Mouse (Mus musculus): Measurements from ENCODE around the gene Hmg20b. TPM values are rescaled to one million over a fixed set of nuclear protein-coding genes. Genes with fewer than 3 reads are reported as not detected.

The Hmg20b gene
- polyA plus RNA-seq, 2 experiments: 92.9 to 135 TPM

DNA sequence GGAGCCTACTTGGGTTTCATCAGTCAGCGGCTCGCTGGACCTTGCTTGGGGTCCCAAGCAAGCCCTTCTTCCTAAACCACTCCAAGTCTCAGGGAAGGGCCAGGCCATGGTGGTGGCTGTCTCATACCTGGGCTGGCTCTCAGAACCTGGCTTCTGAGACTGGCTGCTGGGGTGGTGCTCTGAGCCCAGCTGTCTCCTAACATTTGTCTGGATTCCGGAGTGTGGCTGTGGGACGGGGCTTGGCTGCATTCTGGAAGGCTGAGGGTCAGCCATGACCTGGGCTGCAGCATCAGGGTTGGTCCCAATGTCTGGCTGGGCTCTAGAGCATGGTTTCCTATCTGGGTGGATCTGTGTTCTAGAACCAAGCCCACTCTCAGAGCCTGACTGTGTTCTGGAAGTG lies 13.7 kb downstream of the Hmg20b start:
- ATAC-seq (ENCODE audit: low FRiP score, low read depth) (no peak), DNase-seq (ENCODE audit: low spot score) (no peak)
- H3K27ac ChIP-seq (replicated peaks; ENCODE audit: low read depth, low read length): peak overlapping the region; percentile 86
- no peak overlapping the region for H3K4me3 ChIP-seq (replicated peaks; ENCODE audit: low read length)
- 95% methylated on average over 4 of the region's 4 CpGs for WGBS
- H3K4me1 ChIP-seq (ENCODE audit: control insufficient read depth, insufficient read depth, low read length): peaks cover 19% of the 10 kb centered on the region
- no peak for TF ChIP-seq POLR2A (IDR thresholded peaks at IDR 0.05; ENCODE audit: borderline replicate concordance, extremely low read depth, insufficient read depth, insufficient read length)
- H3K9me3 ChIP-seq (ENCODE audit: control insufficient read depth, low read length): no peaks in the 10 kb centered on the region
- no peak overlapping the region for H3K4me2 ChIP-seq (replicated peaks; ENCODE audit: low read depth, low read length, severe bottlenecking)
- peaks cover 19% of the 10 kb centered on the region; the same call in 1 of the 2 replicates for H3K27me3 ChIP-seq (ENCODE audit: control insufficient read depth, insufficient read depth, low read length)
- H3K9ac ChIP-seq (ENCODE audit: low read depth, low read length, severe bottlenecking): no peak overlapping the region
- H3K36me3 ChIP-seq (ENCODE audit: control insufficient read depth, insufficient read depth, low read length): no peaks in the 10 kb centered on the region

DNA sequence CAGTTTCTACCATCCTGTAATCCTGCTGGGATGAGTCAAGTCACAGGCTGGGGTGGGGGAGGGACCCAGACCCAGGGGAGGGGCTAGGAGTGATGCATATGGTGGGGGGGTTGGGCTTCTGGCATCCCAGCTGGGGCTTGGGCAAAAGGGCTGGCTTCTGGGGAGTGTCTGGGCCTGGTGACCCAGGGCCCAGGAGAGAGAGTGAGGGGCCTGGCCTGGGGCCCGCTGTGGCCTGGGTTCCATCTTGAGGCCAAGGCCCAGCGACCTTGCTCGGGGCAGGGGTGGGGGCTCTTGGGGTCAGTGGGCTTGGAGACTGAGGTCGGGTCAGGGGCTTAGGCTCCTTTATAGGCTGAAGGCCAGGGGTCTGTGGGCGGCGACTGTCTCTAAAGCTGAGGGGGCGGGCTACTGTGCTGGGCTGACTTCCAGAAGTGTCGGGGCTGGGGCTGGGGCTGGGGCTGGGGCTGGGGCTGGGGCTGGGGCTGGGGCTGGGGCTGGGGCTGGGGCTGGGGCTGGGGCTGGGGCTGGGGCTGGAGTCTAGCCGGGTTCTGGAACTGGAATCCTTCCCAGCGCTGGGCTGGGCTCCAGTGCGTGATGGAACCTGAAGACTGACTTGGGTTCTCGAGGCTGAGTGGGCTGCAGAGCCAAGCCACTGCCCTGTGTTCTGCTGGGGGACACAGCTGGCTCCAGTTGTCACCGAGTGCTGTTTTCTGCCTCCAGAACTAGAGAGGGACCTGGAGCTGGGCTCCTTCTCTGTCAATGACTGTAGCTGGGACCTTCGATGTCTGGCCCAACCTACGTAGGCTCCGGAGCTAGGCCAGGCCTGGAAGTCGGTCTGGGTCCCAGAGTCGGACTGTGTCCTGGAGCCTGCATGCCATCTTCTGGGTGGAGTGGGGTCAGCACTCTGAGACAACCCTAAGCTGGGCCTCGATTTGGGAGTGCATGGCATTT lies 14.6 kb downstream of the Hmg20b start:
- ATAC-seq (ENCODE audit: low FRiP score, low read depth): peak; percentile 51

DNA sequence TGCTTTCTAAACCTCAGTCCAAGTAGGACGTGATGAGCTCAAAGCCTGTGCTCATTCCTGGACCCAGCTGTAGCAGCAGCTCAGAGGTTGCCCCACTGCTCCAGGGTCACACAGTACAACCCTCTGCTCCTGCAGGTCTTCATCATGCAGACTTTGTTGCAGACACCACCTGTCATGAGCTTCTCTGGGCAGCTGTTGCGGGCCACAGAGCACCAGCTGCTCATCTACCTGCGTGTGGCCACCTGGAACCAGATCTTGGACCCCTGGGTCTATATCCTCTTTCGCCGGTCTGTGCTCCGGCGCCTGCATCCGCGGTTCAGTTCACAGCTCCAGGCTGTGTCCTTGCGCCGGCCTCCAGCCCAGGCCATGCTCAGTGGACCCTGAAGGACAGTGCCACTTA lies 16.0 kb downstream of the Hmg20b start:
- WGBS: 65% methylated on average over 11 of the region's 11 CpGs
- no peak for DNase-seq (ENCODE audit: low spot score)
- Histone ChIP-seq H3K9me3 (ENCODE audit: control insufficient read depth, low read length) (no peaks in the 10 kb centered on the region), H3K36me3 (ENCODE audit: control insufficient read depth, insufficient read depth, low read length) (no peaks in the 10 kb centered on the region), H3K4me1 (ENCODE audit: control insufficient read depth, insufficient read depth, low read length) (peaks cover 33% of the 10 kb centered on the region), H3K27me3 (ENCODE audit: control insufficient read depth, insufficient read depth, low read length) (0 out of 2 replicates have a peak, but pooled peaks cover 11% of the 10 kb centered on the region), H3K9ac (ENCODE audit: low read depth, low read length, severe bottlenecking) (no peak overlapping the region), H3K4me2 (replicated peaks; ENCODE audit: low read depth, low read length, severe bottlenecking) (no peak overlapping the region), H3K27ac (replicated peaks; ENCODE audit: low read depth, low read length) (no peak overlapping the region), H3K4me3 (replicated peaks; ENCODE audit: low read length) (no peak overlapping the region)
- TF ChIP-seq POLR2A (IDR thresholded peaks at IDR 0.05; ENCODE audit: borderline replicate concordance, extremely low read depth, insufficient read depth, insufficient read length): no peak
- no peak for ATAC-seq (ENCODE audit: low FRiP score, low read depth)

More for the DNA sequence above, 14.6 kb downstream of the Hmg20b start:
- peak overlapping the region; percentile 22 for H3K4me2 ChIP-seq (replicated peaks; ENCODE audit: low read depth, low read length, severe bottlenecking)
- H3K27me3 ChIP-seq (ENCODE audit: control insufficient read depth, insufficient read depth, low read length): 0 out of 2 replicates have a peak, but pooled peaks cover 11% of the 10 kb centered on the region
- TF ChIP-seq POLR2A (IDR thresholded peaks at IDR 0.05; ENCODE audit: borderline replicate concordance, extremely low read depth, insufficient read depth, insufficient read length): no peak
- peaks cover 20% of the 10 kb centered on the region for H3K4me1 ChIP-seq (ENCODE audit: control insufficient read depth, insufficient read depth, low read length)
- WGBS: 30% methylated on average over 14 of the region's 19 CpGs
- no peaks in the 10 kb centered on the region for H3K36me3 ChIP-seq (ENCODE audit: control insufficient read depth, insufficient read depth, low read length)
- no peaks in the 10 kb centered on the region for H3K9me3 ChIP-seq (ENCODE audit: control insufficient read depth, low read length)
- DNase-seq (ENCODE audit: low spot score): peak; percentile 58
- H3K4me3 ChIP-seq (replicated peaks; ENCODE audit: low read length): no peak overlapping the region
- peak overlapping the region; percentile 40 for H3K9ac ChIP-seq (ENCODE audit: low read depth, low read length, severe bottlenecking)
- H3K27ac ChIP-seq (replicated peaks; ENCODE audit: low read depth, low read length): peak overlapping the region; percentile 86

DNA sequence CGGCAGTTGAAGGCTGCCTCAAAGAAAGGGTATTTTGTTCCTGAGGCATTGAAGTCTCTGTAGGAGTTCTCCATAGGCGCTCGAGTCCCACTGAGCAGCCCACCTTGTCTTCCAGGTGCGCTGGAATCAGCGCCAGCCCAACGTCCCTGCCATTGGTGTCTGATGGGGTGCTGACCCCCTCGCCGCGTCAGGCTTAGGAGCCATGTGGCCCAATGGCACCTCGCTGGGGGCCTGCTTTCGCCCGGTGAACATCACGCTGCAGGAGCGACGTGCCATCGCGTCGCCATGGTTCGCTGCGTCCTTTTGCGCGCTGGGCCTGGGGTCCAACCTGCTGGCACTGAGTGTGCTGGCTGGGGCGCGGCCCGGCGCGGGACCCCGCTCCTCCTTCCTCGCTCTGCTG lies 18.0 kb downstream of the Hmg20b start:
- 0 out of 2 replicates have a peak overlapping the region, but pooled peaks have one; percentile 4 for H3K9ac ChIP-seq (ENCODE audit: low read depth, low read length, severe bottlenecking)
- H3K36me3 ChIP-seq (ENCODE audit: control insufficient read depth, insufficient read depth, low read length): peaks cover under 1% of the 10 kb centered on the region
- H3K4me1 ChIP-seq (ENCODE audit: control insufficient read depth, insufficient read depth, low read length): peaks cover 42% of the 10 kb centered on the region
- 25% methylated on average over 29 of the region's 29 CpGs for WGBS
- TF ChIP-seq POLR2A (IDR thresholded peaks at IDR 0.05; ENCODE audit: borderline replicate concordance, extremely low read depth, insufficient read depth, insufficient read length): no peak
- H3K9me3 ChIP-seq (ENCODE audit: control insufficient read depth, low read length): no peaks in the 10 kb centered on the region
- peak overlapping the region; percentile 15; the same call in 1 of the 2 replicates for H3K4me2 ChIP-seq (replicated peaks; ENCODE audit: low read depth, low read length, severe bottlenecking)
- DNase-seq (ENCODE audit: low spot score) (no peak), ATAC-seq (ENCODE audit: low FRiP score, low read depth) (no peak)
- H3K27ac ChIP-seq (replicated peaks; ENCODE audit: low read depth, low read length): no peak overlapping the region
- H3K4me3 ChIP-seq (replicated peaks; ENCODE audit: low read length): no peak overlapping the region
- 0 out of 2 replicates have a peak, but pooled peaks cover 2% of the 10 kb centered on the region for H3K27me3 ChIP-seq (ENCODE audit: control insufficient read depth, insufficient read depth, low read length)

DNA sequence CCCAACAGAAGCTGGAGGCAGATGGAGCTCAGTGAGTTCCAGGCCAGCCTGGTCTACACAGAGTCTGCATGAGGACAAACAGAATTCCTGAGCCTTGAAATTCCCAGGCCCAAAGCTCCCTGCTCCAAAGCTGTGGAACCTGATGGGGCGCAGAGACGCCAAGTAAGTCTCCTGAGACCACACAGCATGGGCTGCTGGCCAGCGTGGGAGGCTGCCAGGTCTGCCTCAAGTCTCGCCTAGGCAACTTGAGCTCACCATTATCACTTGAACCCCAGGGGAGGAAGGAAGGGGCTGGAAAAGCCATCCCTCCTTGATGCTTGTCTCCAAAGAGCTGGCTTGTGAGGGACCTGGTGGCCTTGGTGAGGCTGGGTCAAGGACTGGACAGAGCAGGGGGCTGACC lies 20.3 kb downstream of the Hmg20b start:
- Histone ChIP-seq H3K4me1 (ENCODE audit: control insufficient read depth, insufficient read depth, low read length) (peaks cover 29% of the 10 kb centered on the region), H3K36me3 (ENCODE audit: control insufficient read depth, insufficient read depth, low read length) (peaks cover 24% of the 10 kb centered on the region), H3K9me3 (ENCODE audit: control insufficient read depth, low read length) (no peaks in the 10 kb centered on the region), H3K9ac (ENCODE audit: low read depth, low read length, severe bottlenecking) (no peak overlapping the region), H3K4me2 (replicated peaks; ENCODE audit: low read depth, low read length, severe bottlenecking) (0 out of 2 replicates have a peak overlapping the region, but pooled peaks have one; percentile 21), H3K27me3 (ENCODE audit: control insufficient read depth, insufficient read depth, low read length) (no peaks in the 10 kb centered on the region), H3K27ac (replicated peaks; ENCODE audit: low read depth, low read length) (peak overlapping the region; percentile 85), H3K4me3 (replicated peaks; ENCODE audit: low read length) (no peak overlapping the region)
- no peak for DNase-seq (ENCODE audit: low spot score)
- no peak for TF ChIP-seq POLR2A (IDR thresholded peaks at IDR 0.05; ENCODE audit: borderline replicate concordance, extremely low read depth, insufficient read depth, insufficient read length)
- ATAC-seq (ENCODE audit: low FRiP score, low read depth): peak; percentile 8; the same call in 1 of the 2 replicates
- 47% methylated on average over 4 of the region's 4 CpGs for WGBS

Data from limb, embryonic 14.5 days (tissue).